Mouse (Mus musculus) olfactory bulb, adult 2 months (tissue): ENCODE results near the gene 4930415O20Rik.

Experiments
- CTCF ChIP-seq: fragments of 200-500 bp; IDR thresholded peaks from 2 replicates; pipeline ENCODE4 v1.5.1; 2012; ENCODE audit warnings: low read depth, mild to moderate bottlenecking, low read length, moderate library complexity; ENCODE audit not compliant: insufficient read depth
- POLR2A ChIP-seq: fragments of 200-500 bp; IDR thresholded peaks from 2 replicates; pipeline ENCODE4 v1.6.1; 2012; ENCODE audit warnings: mild to moderate bottlenecking, low read depth, low read length, moderate library complexity; ENCODE audit not compliant: insufficient read depth

DNA sequence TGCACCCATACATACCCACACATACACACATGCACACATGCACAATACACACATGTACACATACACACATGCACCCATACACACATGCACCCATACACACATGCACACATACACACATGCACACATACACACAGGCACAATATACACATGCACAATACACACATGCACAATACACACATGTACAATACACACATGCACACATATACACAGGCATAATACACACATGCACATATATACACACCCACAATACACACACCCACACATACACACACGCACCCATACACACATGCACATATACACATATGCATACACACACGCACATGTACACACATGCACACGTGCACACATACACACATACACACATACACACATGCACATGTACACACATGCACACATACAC, 41.4 kb downstream of the 4930415O20Rik start:
- TF ChIP-seq CTCF = no peak
- TF ChIP-seq POLR2A = no peak
